Mouse (Mus musculus): ENCODE results near the gene Creb3l4.

GRCm38 (mm10) chr3:90231075-90231474, 12.2 kb downstream of the Creb3l4 start:
- TF ChIP-seq CTCF (IDR thresholded peaks at IDR 0.05): no peak
- TF ChIP-seq POLR2A (IDR thresholded peaks at IDR 0.05; ENCODE audit: insufficient read depth, low read depth, low read length): no peak
- TF ChIP-seq EP300 (IDR thresholded peaks at IDR 0.05; ENCODE audit: insufficient read depth, low read depth, low read length): no peak

All from heart, adult 2 months (tissue).